Comparison of ENCODE assay signal across 12 mouse cellular contexts in the genomic region with DNA sequence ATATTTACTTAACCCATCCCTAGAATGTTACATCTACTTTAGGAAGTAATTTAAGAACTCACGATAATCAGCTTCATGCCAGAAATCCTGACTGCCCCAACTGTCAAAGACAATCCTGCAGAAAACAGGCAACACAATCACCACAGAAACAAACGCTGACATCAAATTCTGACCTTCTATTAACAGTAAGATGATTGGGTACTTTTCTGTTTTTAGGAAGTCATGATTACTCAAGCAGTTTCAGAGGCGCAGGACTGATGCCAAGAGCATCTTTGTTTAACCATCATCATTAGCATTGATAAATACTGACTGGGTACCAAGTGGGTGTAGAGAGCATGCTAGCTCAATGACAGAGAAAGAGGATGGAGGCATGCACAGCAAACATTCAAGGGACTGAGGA. TPM values are rescaled to one million over a fixed set of nuclear protein-coding genes. Genes with fewer than 3 reads are reported as not detected.
A peak's percentile ranks its signal among the peaks of the same experiment; 100 is the strongest.
DNase-seq lines count a peak whose midpoint lies in the region; ATAC-seq lines count a peak whose summit lies in the region.
"Had no signal": no experiment of that assay in that cellular context is flagged by ENCODE, and none has a peak within 500 bp of the region (broad histone marks: within the 10 kb centered on the region; RNA-seq: fewer than 3 reads in every experiment).

No protein-coding gene starts in this region.

- H3K4me2 ChIP-seq in kidney, embryonic 14.5 days (replicated peaks; ENCODE audit: low read depth, low read length), result no peak overlapping the region
- H3K4me2 ChIP-seq in midbrain, embryonic 13.5 days (replicated peaks), result no peak overlapping the region
- H3K4me2 ChIP-seq: intestine, embryonic 15.5 days had no signal

- H3K27ac ChIP-seq in kidney, embryonic 14.5 days (ENCODE audit: low read depth, low read length), result no peak overlapping the region
- H3K27ac ChIP-seq in midbrain, embryonic 13.5 days, result no peak overlapping the region
- H3K27ac ChIP-seq: forebrain, embryonic 10.5 days; intestine, embryonic 15.5 days had no signal

- no peak for ATAC-seq in kidney, embryonic 14.5 days (ENCODE audit: low FRiP score, low TSS enrichment)
- peak; percentile 44 for ATAC-seq in common myeloid progenitor, adult 5-6 weeks (replicated peaks; ENCODE audit: low read depth, poor library complexity, severe bottlenecking)
- ATAC-seq in megakaryocyte, adult 5-6 weeks (ENCODE audit: poor library complexity, severe bottlenecking), result peak; percentile 87
- no peak for ATAC-seq in midbrain, embryonic 13.5 days
- ATAC-seq: intestine, embryonic 15.5 days had no signal

- H3K36me3 ChIP-seq in kidney, embryonic 14.5 days (ENCODE audit: control insufficient read depth, insufficient read depth, low read length), result no peaks in the 10 kb centered on the region
- peaks cover 11% of the 10 kb centered on the region for H3K36me3 ChIP-seq in midbrain, embryonic 13.5 days
- H3K36me3 ChIP-seq: intestine, embryonic 15.5 days had no signal

- no peaks in the 10 kb centered on the region for H3K4me1 ChIP-seq in kidney, embryonic 14.5 days (ENCODE audit: control insufficient read depth, insufficient read depth, low read length)
- H3K4me1 ChIP-seq in midbrain, embryonic 13.5 days (replicated peaks), result peaks cover 7% of the 10 kb centered on the region
- H3K4me1 ChIP-seq: intestine, embryonic 15.5 days had no signal

- no peaks in the 10 kb centered on the region for H3K27me3 ChIP-seq in kidney, embryonic 14.5 days (ENCODE audit: control insufficient read depth, insufficient read depth, low read length)
- H3K27me3 ChIP-seq in midbrain, embryonic 13.5 days, result no peaks in the 10 kb centered on the region
- H3K27me3 ChIP-seq: intestine, embryonic 15.5 days had no signal

- 65% methylated on average over 3 of the region's 3 CpGs for WGBS in kidney, embryonic 14.5 days
- WGBS in midbrain, embryonic 13.5 days, result 89% methylated on average over 3 of the region's 3 CpGs

- no peak overlapping the region for H3K9ac ChIP-seq in kidney, embryonic 14.5 days (ENCODE audit: low read depth, low read length)
- no peak overlapping the region for H3K9ac ChIP-seq in midbrain, embryonic 13.5 days (replicated peaks)
- H3K9ac ChIP-seq: intestine, embryonic 15.5 days had no signal

- peak; percentile 13 for DNase-seq in kidney, adult 9 months
- DNase-seq in CD4-positive helper T cell, adult 2 months (ENCODE audit: low read depth, low spot score), result peak; percentile 9
- DNase-seq in frontal cortex, adult 2 months (ENCODE audit: extremely low spot score in 1 of 2, low spot score in 1 of 2), result no peak
- no peak for DNase-seq in embryo, embryonic 10.5 days (ENCODE audit: low spot score)
- DNase-seq: cerebellum, adult 9-10 months; heart, postnatal 4 days had no signal

- no peak overlapping the region for H3K4me3 ChIP-seq in kidney, embryonic 14.5 days (ENCODE audit: low read length)
- no peak overlapping the region for H3K4me3 ChIP-seq in midbrain, embryonic 13.5 days (replicated peaks)
- H3K4me3 ChIP-seq: forebrain, embryonic 10.5 days; intestine, embryonic 15.5 days had no signal

- H3K9me3 ChIP-seq in kidney, embryonic 14.5 days (ENCODE audit: control insufficient read depth, low read length), result no peaks in the 10 kb centered on the region
- no peaks in the 10 kb centered on the region for H3K9me3 ChIP-seq in midbrain, embryonic 13.5 days
- H3K9me3 ChIP-seq: forebrain, embryonic 10.5 days; intestine, embryonic 15.5 days had no signal

RNA-seq across cellular contexts. Expression of a gene that starts 49.9 kb away (rescaled TPM):
- 91.1 and 103 TPM in 2 replicates for polyA plus RNA-seq in kidney, embryonic 14.5 days (2014; fragmentation: Nextera tagmentation; extraction: Ambion mirVana)
- total RNA-seq in common myeloid progenitor, adult 5-6 weeks (2017), result 44.3 and 56.2 TPM in 2 replicates
- total RNA-seq in megakaryocyte, adult 5-6 weeks (2015), result 24.9 and 25.6 TPM in 2 replicates
- total RNA-seq in megakaryocyte, adult 5-6 weeks (2017), result 12.2 and 18.0 TPM in 2 replicates
- 14.1 and 18.7 TPM in 2 replicates for polyA plus RNA-seq in frontal cortex, adult 2 months (2012; rRNA removed)
- 28.7 and 33.5 TPM in 2 replicates for polyA plus RNA-seq in midbrain, embryonic 13.5 days (2015; fragmentation: Nextera tagmentation; extraction: Ambion mirVana)

Comparison
In these comparisons a context has a peak if more than half of its experiments do, and no peak if none do; other contexts are left out.
1. DNase-seq: peak in kidney, adult 9 months (single experiment) and CD4-positive helper T cell, adult 2 months (single experiment); none in frontal cortex, adult 2 months (0 of 2) and embryo, embryonic 10.5 days (single experiment).
2. ATAC-seq: peak in common myeloid progenitor, adult 5-6 weeks (single experiment) and megakaryocyte, adult 5-6 weeks (single experiment); none in kidney, embryonic 14.5 days (single experiment) and midbrain, embryonic 13.5 days (single experiment).